Mouse (Mus musculus): ENCODE measurements around the gene Cic. TPM values are rescaled to one million over a fixed set of nuclear protein-coding genes. Genes with fewer than 3 reads are reported as not detected.

Cic gene
- polyA plus RNA-seq, 1 experiment: 251 TPM

DNA sequence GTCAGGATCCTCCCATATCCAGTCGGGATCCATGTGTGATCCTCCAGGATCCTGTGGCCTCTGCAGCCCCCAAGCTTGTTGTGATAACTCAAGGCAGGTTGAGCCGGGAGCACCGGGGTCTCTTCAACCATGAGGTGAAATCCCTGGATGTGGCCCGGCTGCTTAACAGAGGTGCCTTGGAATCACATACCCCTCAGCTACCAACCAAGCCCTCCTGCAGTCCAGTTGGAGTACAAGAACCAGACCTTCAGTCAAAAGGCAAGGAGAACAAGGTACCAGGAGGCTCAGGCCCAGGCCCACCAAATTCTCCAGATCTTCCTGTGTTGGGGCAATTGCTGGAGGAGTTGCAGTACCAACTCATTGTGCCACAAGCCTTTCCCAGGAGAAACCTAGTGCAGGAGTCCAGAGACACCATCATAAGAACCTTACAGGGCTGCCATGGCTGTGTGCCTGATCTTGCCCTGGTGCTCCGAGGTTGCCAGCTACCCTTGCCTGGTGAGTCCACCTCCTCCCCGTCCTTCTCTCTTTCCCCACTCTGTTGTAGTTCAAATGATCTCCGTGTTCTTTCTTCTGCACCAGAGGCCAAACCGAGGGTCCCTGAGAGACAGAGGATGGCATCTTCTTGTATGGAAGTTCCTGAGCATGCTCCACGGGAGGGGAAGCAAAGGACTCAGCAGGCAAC lies 35.6 kb downstream of the Cic start:
- TF ChIP-seq CTCF (IDR thresholded peaks at IDR 0.05; ENCODE audit: low read depth, low read length): no peak
- TF ChIP-seq POLR2A (IDR thresholded peaks at IDR 0.05; ENCODE audit: borderline replicate concordance, low read depth, low read length): no peak
- H3K4me1 ChIP-seq (ENCODE audit: control insufficient read depth, insufficient read depth, low read length): 0 out of 2 replicates have a peak, but pooled peaks cover 4% of the 10 kb centered on the region
- H3K4me3 ChIP-seq (ENCODE audit: insufficient read depth, low read length): no peak overlapping the region
- no peak overlapping the region for H3K27ac ChIP-seq (ENCODE audit: insufficient read depth, low read depth, low read length)

DNA sequence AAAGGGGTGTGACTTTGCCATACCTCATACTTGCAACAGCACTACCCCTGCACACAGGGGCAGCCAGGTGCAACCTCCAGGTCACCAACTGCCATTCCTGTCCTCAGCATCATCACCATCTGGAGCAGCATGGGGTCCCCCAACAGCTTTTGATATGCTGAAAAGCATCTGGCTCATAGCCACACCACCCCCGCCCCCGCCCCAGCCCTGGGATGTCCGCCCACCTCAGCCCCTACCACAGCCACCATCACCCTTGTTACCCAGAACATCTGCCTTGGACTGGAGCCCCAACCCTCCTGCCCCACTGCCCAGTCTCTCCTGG lies 36.1 kb downstream of the Cic start:
- H3K27ac ChIP-seq (ENCODE audit: insufficient read depth, low read depth, low read length): no peak overlapping the region
- 0 out of 2 replicates have a peak, but pooled peaks cover 3% of the 10 kb centered on the region for H3K4me1 ChIP-seq (ENCODE audit: control insufficient read depth, insufficient read depth, low read length)
- no peak overlapping the region for H3K4me3 ChIP-seq (ENCODE audit: insufficient read depth, low read length)
- TF ChIP-seq CTCF (IDR thresholded peaks at IDR 0.05; ENCODE audit: low read depth, low read length) (no peak), POLR2A (IDR thresholded peaks at IDR 0.05; ENCODE audit: borderline replicate concordance, low read depth, low read length) (no peak)

DNA sequence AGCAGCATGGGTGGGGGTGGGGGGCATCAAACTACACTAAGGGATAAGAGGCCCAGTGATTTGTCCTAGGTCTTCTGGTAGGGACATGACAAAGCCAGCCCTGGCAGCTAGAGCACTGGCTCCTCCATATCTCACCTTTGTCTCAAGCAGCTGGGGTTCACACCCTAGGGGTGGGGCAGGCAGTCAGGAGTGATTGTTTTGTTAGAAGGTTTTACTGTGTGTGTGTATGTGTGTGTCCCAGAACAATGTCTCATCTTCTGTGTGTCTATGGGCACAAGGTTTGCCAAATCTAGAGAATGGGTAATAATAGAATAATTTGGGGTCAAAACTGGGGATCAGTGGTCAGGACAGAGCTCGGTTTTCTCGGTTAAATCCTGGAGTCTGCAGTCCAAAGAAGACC lies 38.0 kb downstream of the Cic start:
- Histone ChIP-seq H3K27ac (ENCODE audit: insufficient read depth, low read depth, low read length) (no peak overlapping the region), H3K4me1 (ENCODE audit: control insufficient read depth, insufficient read depth, low read length) (0 out of 2 replicates have a peak, but pooled peaks cover 3% of the 10 kb centered on the region), H3K4me3 (ENCODE audit: insufficient read depth, low read length) (peak overlapping the region; percentile 60; the same call in 1 of the 2 replicates)
- TF ChIP-seq POLR2A (IDR thresholded peaks at IDR 0.05; ENCODE audit: borderline replicate concordance, low read depth, low read length) (no peak), CTCF (IDR thresholded peaks at IDR 0.05; ENCODE audit: low read depth, low read length) (no peak)

DNA sequence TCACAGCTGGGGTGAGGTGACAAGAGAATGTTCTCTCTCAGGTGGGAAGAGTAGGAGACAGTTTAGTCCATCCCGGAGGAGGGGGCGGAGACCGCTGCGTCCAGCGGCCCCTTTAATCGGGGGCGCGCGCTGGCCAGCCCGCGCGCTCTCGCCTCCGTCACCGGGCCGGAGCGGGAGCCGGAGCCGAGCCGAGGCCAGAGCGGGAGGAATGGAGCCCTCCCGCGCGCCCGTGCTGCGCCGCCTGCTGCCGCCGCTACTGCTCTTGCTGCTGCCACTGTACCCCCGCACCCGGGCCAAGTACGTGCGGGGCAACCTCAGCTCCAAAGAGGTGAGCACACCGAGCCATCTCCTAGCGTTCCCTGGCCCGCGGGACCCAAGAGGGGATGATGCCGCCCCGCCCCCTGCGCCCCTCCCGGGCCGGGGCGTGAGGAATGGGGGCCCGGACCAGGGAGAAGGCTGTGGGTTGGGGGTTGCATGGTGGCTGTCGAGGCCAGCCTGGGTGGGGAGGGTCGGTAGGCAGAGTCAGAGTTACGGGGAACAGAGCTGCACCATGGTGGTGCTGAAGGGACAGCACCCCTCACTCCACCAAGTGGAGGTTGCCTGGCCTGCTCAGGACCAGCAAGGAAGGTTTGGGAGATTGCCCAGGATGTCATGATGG lies 38.6 kb downstream of the Cic start, which contains the start of gene Tmem145:
Gene Tmem145, plus strand, starts transcription at position 151 of the 658 bp plus-strand sequence.
- TF ChIP-seq POLR2A (IDR thresholded peaks at IDR 0.05; ENCODE audit: borderline replicate concordance, low read depth, low read length) (no peak), CTCF (IDR thresholded peaks at IDR 0.05; ENCODE audit: low read depth, low read length) (no peak)
- Histone ChIP-seq H3K27ac (ENCODE audit: insufficient read depth, low read depth, low read length) (no peak within 1 kb of the TSS), H3K4me1 (ENCODE audit: control insufficient read depth, insufficient read depth, low read length) (0 out of 2 replicates have a peak, but pooled peaks cover 3% of the 10 kb centered on the region), H3K4me3 (ENCODE audit: insufficient read depth, low read length) (peak within 1 kb of the TSS; percentile 60)

DNA sequence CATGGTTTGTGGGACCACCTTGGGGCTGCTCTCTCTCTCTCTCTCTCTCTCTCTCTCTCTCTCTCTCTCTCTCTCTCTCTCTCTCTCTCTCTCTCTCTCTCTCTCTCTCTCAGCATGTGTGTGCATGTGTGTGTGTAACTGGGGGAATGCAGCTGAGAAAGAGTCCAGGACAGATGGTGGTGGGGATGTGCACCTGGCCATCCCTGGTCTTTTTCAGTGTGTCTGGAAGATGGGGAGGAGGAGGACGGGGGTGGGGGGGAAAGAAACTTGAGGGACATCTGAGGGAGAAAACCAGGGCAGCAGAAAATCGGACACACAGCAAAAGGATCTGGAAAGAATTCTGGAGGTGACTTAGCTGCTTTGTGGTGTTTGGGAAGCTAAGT lies 39.1 kb downstream of the Cic start:
- Histone ChIP-seq H3K4me3 (ENCODE audit: insufficient read depth, low read length) (no peak overlapping the region), H3K27ac (ENCODE audit: insufficient read depth, low read depth, low read length) (no peak overlapping the region), H3K4me1 (ENCODE audit: control insufficient read depth, insufficient read depth, low read length) (0 out of 2 replicates have a peak, but pooled peaks cover 3% of the 10 kb centered on the region)
- TF ChIP-seq POLR2A (IDR thresholded peaks at IDR 0.05; ENCODE audit: borderline replicate concordance, low read depth, low read length) (no peak), CTCF (IDR thresholded peaks at IDR 0.05; ENCODE audit: low read depth, low read length) (no peak)

DNA sequence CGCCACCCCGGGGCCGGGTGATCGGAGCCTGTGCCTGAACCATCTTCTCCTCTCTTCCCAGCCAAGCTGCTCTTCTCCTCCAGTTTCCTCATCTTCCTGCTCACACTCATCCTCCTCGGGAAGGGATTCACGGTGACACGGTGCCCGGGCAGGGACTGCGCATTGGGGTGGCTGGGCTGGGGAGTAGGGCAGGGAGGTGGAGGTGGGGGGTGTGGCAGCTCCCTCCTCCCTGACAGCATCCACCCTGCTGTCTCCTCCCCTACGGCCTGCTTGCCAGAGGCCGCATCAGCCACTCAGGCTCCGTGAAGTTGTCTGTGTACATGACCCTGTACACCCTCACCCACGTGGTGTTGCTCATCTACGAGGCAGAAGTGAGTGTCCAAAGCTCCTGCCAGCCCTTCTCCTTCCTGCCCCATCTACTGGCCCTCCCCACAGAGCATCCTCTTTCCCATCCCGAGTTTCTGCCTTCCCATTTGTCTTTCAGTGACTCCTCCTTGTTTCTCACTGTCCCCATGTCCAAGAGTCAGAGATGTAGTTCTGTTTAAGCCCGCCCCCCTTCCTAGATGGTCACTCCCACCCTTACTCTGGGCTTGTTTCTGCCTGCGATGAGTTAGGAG lies 41.3 kb downstream of the Cic start:
- no peak overlapping the region for H3K4me3 ChIP-seq (ENCODE audit: insufficient read depth, low read length)
- TF ChIP-seq CTCF (IDR thresholded peaks at IDR 0.05; ENCODE audit: low read depth, low read length): no peak
- TF ChIP-seq POLR2A (IDR thresholded peaks at IDR 0.05; ENCODE audit: borderline replicate concordance, low read depth, low read length): no peak
- H3K27ac ChIP-seq (ENCODE audit: insufficient read depth, low read depth, low read length): no peak overlapping the region
- H3K4me1 ChIP-seq (ENCODE audit: control insufficient read depth, insufficient read depth, low read length): 0 out of 2 replicates have a peak, but pooled peaks cover 3% of the 10 kb centered on the region

DNA sequence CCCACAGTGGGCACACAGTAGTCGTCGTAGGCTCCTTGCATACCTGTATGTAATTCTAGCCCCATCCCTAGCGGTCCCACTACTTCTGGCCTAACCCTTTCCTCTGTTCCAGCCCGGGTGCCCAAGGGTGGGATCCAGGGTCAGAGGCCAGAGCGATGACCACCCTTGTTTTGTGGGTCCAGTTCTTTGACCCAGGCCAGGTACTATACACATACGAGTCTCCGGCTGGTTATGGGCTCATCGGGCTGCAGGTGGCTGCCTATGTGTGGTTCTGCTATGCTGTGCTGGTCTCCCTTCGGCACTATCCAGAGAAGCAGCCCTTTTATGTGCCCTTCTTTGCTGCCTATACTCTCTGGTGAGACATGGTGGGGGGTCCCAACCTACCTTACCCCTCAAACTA lies 41.9 kb downstream of the Cic start:
- no peak overlapping the region for H3K27ac ChIP-seq (ENCODE audit: insufficient read depth, low read depth, low read length)
- H3K4me1 ChIP-seq (ENCODE audit: control insufficient read depth, insufficient read depth, low read length): 0 out of 2 replicates have a peak, but pooled peaks cover 3% of the 10 kb centered on the region
- H3K4me3 ChIP-seq (ENCODE audit: insufficient read depth, low read length): no peak overlapping the region
- no peak for TF ChIP-seq CTCF (IDR thresholded peaks at IDR 0.05; ENCODE audit: low read depth, low read length)
- TF ChIP-seq POLR2A (IDR thresholded peaks at IDR 0.05; ENCODE audit: borderline replicate concordance, low read depth, low read length): no peak

DNA sequence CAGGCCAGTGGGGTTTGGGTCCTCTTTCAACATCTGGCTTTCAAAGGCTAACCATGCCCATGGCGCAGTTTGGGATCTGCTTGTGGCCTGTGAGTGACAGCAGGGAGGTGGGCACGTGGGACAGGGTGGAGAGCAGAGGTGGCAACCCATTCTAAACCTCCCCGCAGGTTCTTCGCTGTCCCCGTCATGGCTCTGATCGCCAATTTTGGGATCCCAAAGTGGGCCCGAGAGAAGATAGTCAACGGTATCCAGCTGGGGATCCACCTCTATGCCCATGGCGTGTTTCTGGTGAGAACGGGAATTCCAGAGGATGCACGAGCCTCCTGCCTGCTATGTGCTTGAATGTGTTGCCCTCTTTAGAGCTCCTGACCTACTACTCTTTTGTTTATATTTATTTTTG lies 43.7 kb downstream of the Cic start:
- TF ChIP-seq CTCF (IDR thresholded peaks at IDR 0.05; ENCODE audit: low read depth, low read length): no peak
- no peak for TF ChIP-seq POLR2A (IDR thresholded peaks at IDR 0.05; ENCODE audit: borderline replicate concordance, low read depth, low read length)
- H3K4me1 ChIP-seq (ENCODE audit: control insufficient read depth, insufficient read depth, low read length): peaks cover 5% of the 10 kb centered on the region
- H3K4me3 ChIP-seq (ENCODE audit: insufficient read depth, low read length): no peak overlapping the region
- no peak overlapping the region for H3K27ac ChIP-seq (ENCODE audit: insufficient read depth, low read depth, low read length)

DNA sequence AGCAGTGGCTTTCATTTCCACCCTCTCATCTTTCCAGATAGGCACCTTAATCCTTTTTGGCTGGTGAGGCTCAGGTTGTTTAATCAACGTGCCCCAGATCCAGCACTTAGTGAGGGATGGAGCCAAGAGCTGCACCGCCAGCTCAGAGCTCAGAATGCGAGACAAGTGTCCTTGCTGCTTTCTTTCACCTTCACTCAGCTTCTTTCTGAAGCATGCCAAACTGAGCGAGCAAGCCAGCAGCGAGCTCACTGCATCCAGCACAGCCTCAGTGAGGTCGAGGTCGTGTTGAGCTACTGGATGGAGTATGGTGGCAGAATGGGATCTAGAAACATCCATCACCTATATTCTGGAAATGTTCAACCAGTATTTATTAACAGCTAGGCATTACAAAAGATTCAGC lies 45.8 kb downstream of the Cic start:
- TF ChIP-seq POLR2A (IDR thresholded peaks at IDR 0.05; ENCODE audit: borderline replicate concordance, low read depth, low read length): no peak
- TF ChIP-seq CTCF (IDR thresholded peaks at IDR 0.05; ENCODE audit: low read depth, low read length): no peak
- H3K4me1 ChIP-seq (ENCODE audit: control insufficient read depth, insufficient read depth, low read length): peaks cover 11% of the 10 kb centered on the region
- H3K27ac ChIP-seq (ENCODE audit: insufficient read depth, low read depth, low read length): no peak overlapping the region
- H3K4me3 ChIP-seq (ENCODE audit: insufficient read depth, low read length): no peak overlapping the region

Measured in bone marrow macrophage, adult 2 months (primary cell).